Comparison of ENCODE assay signal across 24 mouse cellular contexts in genomic region chr16:25054304-25054703, GRCm38 (mm10).
DNase-seq lines count a peak whose midpoint lies in the region; ATAC-seq and TF ChIP-seq lines count a peak whose summit lies in the region.
"Had no signal": no experiment of that assay in that cellular context is flagged by ENCODE, and none has a peak within 500 bp of the region (broad histone marks: within the 10 kb centered on the region; RNA-seq: fewer than 3 reads in every experiment).

No protein-coding gene starts in this region.

- WGBS in kidney, adult 2 months: 70% methylated on average over 2 of the region's 2 CpGs
- WGBS in kidney, embryonic 15.5 days: 87% methylated on average over 2 of the region's 2 CpGs
- 61% methylated on average over 2 of the region's 2 CpGs for WGBS in liver, adult 2 months
- 84% methylated on average over 2 of the region's 2 CpGs for WGBS in liver, embryonic 11.5 days
- 94% methylated on average over 2 of the region's 2 CpGs for WGBS in macrophage (ENCODE audit: missing documents)

- H3K4me1 ChIP-seq in kidney, adult 2 months (ENCODE audit: control insufficient read depth, insufficient read depth, low read length): peaks cover 8% of the 10 kb centered on the region
- H3K4me1 ChIP-seq in kidney, embryonic 15.5 days: peaks cover 10% of the 10 kb centered on the region
- peaks cover 6% of the 10 kb centered on the region for H3K4me1 ChIP-seq in liver, adult 2 months (ENCODE audit: control insufficient read depth, insufficient read depth, low read length)
- 0 out of 2 replicates have a peak, but pooled peaks cover 5% of the 10 kb centered on the region for H3K4me1 ChIP-seq in liver, embryonic 11.5 days (replicated peaks; ENCODE audit: control insufficient read depth, insufficient read depth, low read length)

- H3K4me3 ChIP-seq in kidney, adult 2 months (ENCODE audit: insufficient read depth, low read depth, low read length): no peak overlapping the region
- no peak overlapping the region for H3K4me3 ChIP-seq in kidney, embryonic 15.5 days (replicated peaks)
- H3K4me3 ChIP-seq in liver, adult 2 months (ENCODE audit: insufficient read depth, low read depth, low read length): no peak overlapping the region
- H3K4me3 ChIP-seq in liver, embryonic 11.5 days (ENCODE audit: low read depth, low read length): no peak overlapping the region
- H3K4me3 ChIP-seq in macrophage (ENCODE audit: inconsistent target): no peak overlapping the region
- H3K4me3 ChIP-seq: embryonic facial prominence, embryonic 13.5 days; embryonic facial prominence, embryonic 15.5 days; erythroblast, embryonic 14.5 days; forebrain, embryonic 10.5 days; forebrain, embryonic 12.5 days had no signal

- H3K36me3 ChIP-seq in kidney, adult 2 months (ENCODE audit: control insufficient read depth, insufficient read depth, low read length): no peaks in the 10 kb centered on the region
- H3K36me3 ChIP-seq in kidney, embryonic 15.5 days: no peaks in the 10 kb centered on the region
- no peaks in the 10 kb centered on the region for H3K36me3 ChIP-seq in liver, adult 2 months (ENCODE audit: control insufficient read depth, insufficient read depth, low read length)
- no peaks in the 10 kb centered on the region for H3K36me3 ChIP-seq in liver, embryonic 11.5 days (ENCODE audit: control insufficient read depth, insufficient read depth, low read length)
- no peaks in the 10 kb centered on the region for H3K36me3 ChIP-seq in macrophage (ENCODE audit: inconsistent target)
- H3K36me3 ChIP-seq: embryonic facial prominence, embryonic 13.5 days; embryonic facial prominence, embryonic 15.5 days; forebrain, embryonic 10.5 days; forebrain, embryonic 12.5 days had no signal

- H3K79me2 ChIP-seq in liver, adult 2 months (ENCODE audit: control insufficient read depth, insufficient read depth, low read length): no peaks in the 10 kb centered on the region
- no peaks in the 10 kb centered on the region for H3K79me2 ChIP-seq in macrophage (ENCODE audit: inconsistent target)

- H3K9me3 ChIP-seq in kidney, embryonic 15.5 days (replicated peaks): no peaks in the 10 kb centered on the region
- no peaks in the 10 kb centered on the region for H3K9me3 ChIP-seq in liver, embryonic 11.5 days (ENCODE audit: control insufficient read depth, low read length)
- H3K9me3 ChIP-seq: embryonic facial prominence, embryonic 13.5 days; embryonic facial prominence, embryonic 15.5 days; forebrain, embryonic 10.5 days; forebrain, embryonic 12.5 days had no signal

- no peak for TF ChIP-seq CTCF in kidney, adult 2 months (conservative IDR thresholded peaks at IDR 0.05; ENCODE audit: insufficient read depth, insufficient read length, low read depth, low read length)
- no peak for TF ChIP-seq CTCF in liver, adult 2 months (IDR thresholded peaks at IDR 0.05; ENCODE audit: low read depth, low read length)

- TF ChIP-seq POLR2A in kidney, adult 2 months (IDR thresholded peaks at IDR 0.05; ENCODE audit: low read depth, low read length): no peak
- no peak for TF ChIP-seq POLR2A in liver, adult 2 months (IDR thresholded peaks at IDR 0.05; ENCODE audit: extremely low read depth, insufficient read depth, low read length)

- no peak overlapping the region for H3K9ac ChIP-seq in kidney, embryonic 15.5 days
- no peak overlapping the region for H3K9ac ChIP-seq in liver, adult 2 months (ENCODE audit: low read depth, low read length)
- no peak overlapping the region for H3K9ac ChIP-seq in liver, embryonic 11.5 days (ENCODE audit: low read depth, low read length)
- H3K9ac ChIP-seq: embryonic facial prominence, embryonic 13.5 days; embryonic facial prominence, embryonic 15.5 days; forebrain, embryonic 12.5 days had no signal

- no peak for ATAC-seq in kidney, embryonic 15.5 days (replicated peaks; ENCODE audit: low FRiP score)
- no peak for ATAC-seq in liver, embryonic 11.5 days (replicated peaks; ENCODE audit: low FRiP score)
- ATAC-seq: CD4-positive, CD25-positive, alpha-beta regulatory T cell, adult 4 months; forebrain, embryonic 14.5 days; forebrain, embryonic 16.5 days had no signal

- H3K4me2 ChIP-seq in kidney, embryonic 15.5 days: no peak overlapping the region
- H3K4me2 ChIP-seq in liver, embryonic 11.5 days: no peak overlapping the region
- H3K4me2 ChIP-seq: embryonic facial prominence, embryonic 13.5 days; embryonic facial prominence, embryonic 15.5 days; forebrain, embryonic 12.5 days had no signal

- no peaks in the 10 kb centered on the region for H3K27me3 ChIP-seq in kidney, adult 2 months (replicated peaks; ENCODE audit: control insufficient read depth, insufficient read depth, low read length)
- no peaks in the 10 kb centered on the region for H3K27me3 ChIP-seq in kidney, embryonic 15.5 days
- no peaks in the 10 kb centered on the region for H3K27me3 ChIP-seq in liver, adult 2 months (ENCODE audit: control insufficient read depth, insufficient read depth, low read length)
- H3K27me3 ChIP-seq in liver, embryonic 11.5 days (replicated peaks; ENCODE audit: control insufficient read depth, insufficient read depth, low read length): peaks cover under 1% of the 10 kb centered on the region; the same call in 1 of the 2 replicates
- H3K27me3 ChIP-seq: embryonic facial prominence, embryonic 13.5 days; embryonic facial prominence, embryonic 15.5 days; forebrain, embryonic 12.5 days had no signal

- DNase-seq in kidney, adult 2 months: peak; percentile 49
- peak; percentile 51 for DNase-seq in liver, adult 2 months (ENCODE audit: extremely low read depth, low read depth, low spot score)
- no peak for DNase-seq in liver, embryonic 11.5 days (ENCODE audit: low spot score)
- no peak for DNase-seq in testis, postnatal 14 days (ENCODE audit: low spot score)
- DNase-seq: adrenal gland, adult 2 months; adrenal gland, postnatal 10 days; adrenal gland, postnatal 25 days; B cell, adult 2 months; cerebellum, adult 18-20 months; cerebellum, adult 8-10 months; cerebellum, adult 9-11 months; cerebellum, postnatal 14 days; cerebellum, postnatal 36 days; embryo, embryonic 11 days had no signal

- no peak overlapping the region for H3K27ac ChIP-seq in kidney, adult 2 months (ENCODE audit: insufficient read depth, low read depth, low read length)
- no peak overlapping the region for H3K27ac ChIP-seq in kidney, embryonic 15.5 days
- no peak overlapping the region for H3K27ac ChIP-seq in liver, adult 2 months (replicated peaks; ENCODE audit: insufficient read depth, low read depth, low read length)
- H3K27ac ChIP-seq in liver, embryonic 11.5 days (ENCODE audit: low read depth, low read length): no peak overlapping the region
- peak overlapping the region; percentile 100 for H3K27ac ChIP-seq in macrophage
- H3K27ac ChIP-seq: embryonic facial prominence, embryonic 13.5 days; embryonic facial prominence, embryonic 15.5 days; forebrain, embryonic 10.5 days; forebrain, embryonic 12.5 days had no signal

Comparison
In these comparisons a context has a peak if more than half of its experiments do, and no peak if none do; other contexts are left out.
1. DNase-seq: peak in kidney, adult 2 months (single experiment) and liver, adult 2 months (single experiment); none in liver, embryonic 11.5 days (single experiment) and testis, postnatal 14 days (single experiment).